Mouse (Mus musculus) MEL-GATA-1-ER (cell line): Measurements from ENCODE around the gene Map4k2.

Experiments
- DNase-seq: peaks from one replicate; pipeline ENCODE4 v3.0.0-alpha.2; 2012; ENCODE audit warnings: low read depth; ENCODE audit errors: extremely low read depth

Gene Map4k2

DNA sequence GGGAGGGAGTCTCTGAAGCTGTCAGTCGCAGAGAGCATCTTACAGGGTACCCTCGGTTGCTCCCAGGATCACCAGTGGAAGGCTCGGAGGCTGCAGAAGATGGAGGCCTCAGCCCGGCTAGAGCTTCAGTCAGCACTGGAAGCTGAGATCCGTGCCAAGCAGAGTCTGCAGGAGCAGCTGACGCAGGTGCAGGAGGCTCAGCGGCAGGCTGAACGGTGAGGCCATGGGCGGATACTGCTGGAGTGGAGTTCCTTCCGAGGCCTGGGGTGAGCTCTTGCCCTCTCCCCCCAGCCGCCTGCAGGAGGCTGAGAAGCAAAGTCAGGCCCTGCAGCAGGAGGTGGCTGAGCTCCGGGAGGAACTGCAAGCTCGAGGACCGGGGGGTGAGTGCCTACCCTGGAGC lies 25.4 kb upstream of the Map4k2 start:
- no peak for DNase-seq

DNA sequence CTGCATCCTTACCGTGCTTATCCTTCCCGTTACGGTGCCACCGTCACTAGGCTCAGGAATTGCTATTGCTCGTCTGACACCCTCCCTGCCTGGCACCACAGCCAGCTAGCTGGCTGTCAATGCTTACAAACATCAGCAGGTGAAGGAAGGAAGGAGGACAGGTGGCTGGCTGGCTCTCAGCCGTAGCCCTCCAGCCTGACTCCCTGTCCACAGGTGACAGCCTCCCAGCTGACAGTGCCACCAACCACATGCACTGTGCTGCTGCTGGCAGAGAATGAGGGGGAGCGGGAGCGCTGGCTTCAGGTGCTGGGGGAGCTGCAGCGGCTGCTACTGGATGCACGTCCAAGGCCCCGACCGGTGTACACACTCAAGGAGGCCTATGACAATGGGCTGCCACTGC lies 22.8 kb upstream of the Map4k2 start:
- no peak for DNase-seq

DNA sequence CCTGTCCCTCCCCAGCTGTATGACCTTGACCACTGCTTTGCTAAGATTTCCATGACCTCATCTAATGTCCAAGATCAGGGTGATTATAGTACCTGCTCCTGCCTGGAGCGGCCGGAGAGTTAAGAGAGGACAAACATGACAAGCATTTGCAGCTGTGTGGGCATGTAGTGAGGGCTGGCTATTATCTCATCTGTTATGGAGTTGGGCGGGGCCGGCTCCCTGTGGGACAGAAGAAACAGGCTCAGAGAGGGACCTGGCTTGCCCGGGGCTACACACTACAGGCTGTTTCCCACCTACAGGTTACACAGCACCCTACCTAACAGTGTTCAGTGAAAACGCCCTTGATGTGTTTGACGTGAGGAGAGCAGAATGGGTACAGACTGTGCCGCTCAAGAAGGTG lies 19.6 kb upstream of the Map4k2 start:
- no peak for DNase-seq

DNA sequence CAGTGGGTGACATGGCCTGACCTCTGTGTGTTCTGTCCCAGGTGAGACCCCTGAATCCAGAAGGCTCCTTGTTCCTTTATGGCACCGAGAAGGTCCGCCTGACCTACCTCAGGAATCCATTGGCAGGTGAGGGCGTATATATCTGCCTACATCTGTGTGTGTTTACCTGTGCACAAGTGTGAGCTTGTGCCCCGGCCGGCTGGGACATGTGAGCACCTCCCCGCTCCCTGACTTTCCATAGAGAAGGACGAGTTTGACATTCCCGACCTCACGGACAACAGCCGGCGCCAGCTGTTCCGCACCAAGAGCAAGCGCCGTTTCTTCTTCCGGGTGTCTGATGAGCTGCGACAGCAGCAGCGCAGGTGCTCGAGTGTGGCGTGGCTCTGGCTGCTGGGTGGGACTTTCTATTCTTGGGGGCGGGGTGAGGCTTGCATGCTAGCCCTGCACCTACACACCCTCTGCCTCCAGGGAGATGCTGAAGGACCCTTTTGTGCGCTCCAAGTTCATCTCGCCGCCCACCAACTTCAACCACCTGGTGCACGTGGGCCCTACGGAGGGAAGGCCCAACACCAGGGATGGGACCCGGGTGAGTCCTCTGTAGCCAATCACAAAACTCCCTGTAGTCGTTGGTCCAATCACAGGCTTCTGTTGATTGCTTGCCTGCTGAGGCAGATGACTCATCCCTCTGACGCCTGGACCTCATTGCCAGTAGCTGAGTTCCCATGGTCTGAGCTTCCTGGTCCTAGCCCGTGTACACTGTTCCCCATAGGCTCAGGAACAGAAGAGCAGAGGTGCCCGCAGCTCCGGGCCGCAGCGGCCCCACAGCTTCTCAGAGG lies 18.9 kb upstream of the Map4k2 start:
- no peak for DNase-seq

DNA sequence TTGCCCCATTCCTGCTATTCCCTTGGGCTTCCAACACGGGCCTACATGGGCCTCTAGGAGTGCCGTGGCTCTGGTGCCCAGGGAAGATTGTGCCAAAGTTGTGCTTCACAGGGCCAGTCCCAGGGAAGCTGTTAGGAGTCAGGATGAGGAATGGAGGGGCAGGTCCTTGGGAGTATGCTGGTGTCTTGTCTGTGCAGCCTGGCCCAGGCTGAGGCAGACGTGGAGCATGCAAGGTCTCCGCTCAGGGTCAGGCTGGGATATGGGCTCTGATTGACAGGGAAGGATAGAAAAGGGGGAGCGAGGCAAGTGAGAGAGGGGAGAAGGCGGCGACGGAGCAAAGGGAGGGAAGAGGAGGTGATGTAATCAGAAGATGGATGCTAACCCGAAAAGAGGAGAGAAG lies 16.2 kb upstream of the Map4k2 start:
- DNase-seq, result no peak

DNA sequence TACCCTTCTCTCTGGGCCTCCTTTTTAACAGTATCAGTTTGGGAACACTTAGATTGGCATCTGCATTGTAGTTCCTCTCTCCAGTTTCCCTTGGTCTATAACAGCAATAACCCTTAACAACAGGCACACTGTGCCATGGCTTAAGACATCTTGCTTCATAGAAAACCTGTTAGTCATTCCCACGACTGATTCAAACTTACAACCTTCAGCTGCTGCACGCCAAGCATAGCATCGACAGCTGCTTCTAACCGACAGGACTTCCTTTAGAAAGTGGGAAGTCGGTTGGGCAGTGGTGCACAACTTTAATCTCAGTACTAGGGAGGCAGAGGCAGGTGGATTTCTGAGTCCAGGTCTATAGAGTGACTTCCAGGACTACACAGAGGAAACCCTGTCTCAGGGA lies 9.8 kb upstream of the Map4k2 start:
- no peak for DNase-seq

DNA sequence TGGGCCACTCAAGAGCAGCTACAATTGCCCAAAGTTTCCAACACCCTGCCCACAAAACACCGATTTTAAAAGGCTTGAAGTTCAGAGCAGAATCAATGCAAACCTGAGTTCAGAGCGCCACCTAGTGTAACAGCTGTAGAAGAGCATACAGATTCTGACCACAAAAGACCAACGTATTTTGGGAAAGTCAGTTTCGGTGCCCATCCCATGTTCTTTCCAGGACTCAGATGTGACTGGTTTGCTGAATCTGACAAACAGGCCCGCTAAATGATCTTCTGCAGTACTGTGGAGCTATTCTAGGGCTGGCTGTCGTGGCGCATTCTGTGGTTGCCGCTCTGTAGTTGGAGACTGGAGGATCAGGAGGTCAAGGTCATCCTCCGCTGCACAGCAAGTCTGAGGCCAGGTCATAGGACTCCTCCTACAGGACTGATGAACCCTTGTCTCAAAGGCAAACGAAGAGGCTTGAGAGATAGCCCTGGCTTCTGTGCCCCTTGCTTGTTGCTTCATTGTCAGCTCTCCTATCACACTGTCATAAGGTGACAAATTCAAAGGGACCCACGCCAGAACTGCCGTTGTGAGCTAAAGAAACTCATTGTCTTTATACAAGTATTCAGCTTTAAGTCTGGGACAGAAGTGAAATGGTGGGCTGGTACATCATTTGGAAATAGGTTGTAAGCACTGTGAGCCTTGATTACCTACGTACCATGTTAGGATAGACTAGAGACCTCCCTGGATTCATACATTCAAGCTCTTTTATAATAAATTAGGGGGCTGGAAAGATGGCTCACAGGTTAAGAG lies 9.0 kb upstream of the Map4k2 start:
- DNase-seq, result no peak

DNA sequence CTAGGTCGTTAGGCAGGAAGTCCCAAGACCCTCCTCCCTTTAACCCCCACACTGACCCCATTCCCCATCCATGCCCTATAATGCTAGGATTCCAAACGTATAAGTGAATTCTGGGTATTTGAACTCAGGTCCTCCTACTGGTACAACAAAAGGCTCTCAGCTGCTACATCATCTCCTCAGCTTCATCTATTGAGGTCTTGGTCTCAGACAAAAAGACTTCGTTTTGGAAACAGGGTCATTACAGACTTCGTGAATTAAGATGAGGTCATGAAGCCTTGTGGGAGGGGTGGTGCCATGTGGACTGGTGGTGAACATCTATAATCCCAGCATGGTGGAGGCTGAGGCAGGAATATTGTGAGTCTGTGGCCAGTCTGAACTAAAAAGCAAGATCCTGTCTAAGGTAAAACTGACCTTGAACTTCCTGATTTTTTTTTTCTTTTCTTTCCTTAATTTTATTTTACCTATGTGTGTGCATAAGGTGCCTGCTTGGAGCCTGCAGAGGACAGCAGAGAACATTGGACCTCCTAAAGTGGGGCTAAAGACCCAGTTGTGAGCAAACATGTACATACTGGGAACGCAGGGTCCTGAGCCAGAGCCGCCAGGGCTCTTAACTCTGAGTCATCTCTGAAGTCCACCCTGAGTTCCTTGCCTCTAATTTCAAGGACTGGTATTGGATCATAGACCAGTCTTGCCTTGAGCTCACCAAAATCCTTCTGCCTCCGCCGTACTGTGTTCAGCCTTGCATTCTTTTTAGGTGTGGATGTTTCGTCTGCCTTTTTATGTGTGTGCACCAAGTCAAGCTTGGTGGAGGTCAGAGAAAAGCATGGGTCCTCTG lies 7.0 kb upstream of the Map4k2 start:
- no peak for DNase-seq

DNA sequence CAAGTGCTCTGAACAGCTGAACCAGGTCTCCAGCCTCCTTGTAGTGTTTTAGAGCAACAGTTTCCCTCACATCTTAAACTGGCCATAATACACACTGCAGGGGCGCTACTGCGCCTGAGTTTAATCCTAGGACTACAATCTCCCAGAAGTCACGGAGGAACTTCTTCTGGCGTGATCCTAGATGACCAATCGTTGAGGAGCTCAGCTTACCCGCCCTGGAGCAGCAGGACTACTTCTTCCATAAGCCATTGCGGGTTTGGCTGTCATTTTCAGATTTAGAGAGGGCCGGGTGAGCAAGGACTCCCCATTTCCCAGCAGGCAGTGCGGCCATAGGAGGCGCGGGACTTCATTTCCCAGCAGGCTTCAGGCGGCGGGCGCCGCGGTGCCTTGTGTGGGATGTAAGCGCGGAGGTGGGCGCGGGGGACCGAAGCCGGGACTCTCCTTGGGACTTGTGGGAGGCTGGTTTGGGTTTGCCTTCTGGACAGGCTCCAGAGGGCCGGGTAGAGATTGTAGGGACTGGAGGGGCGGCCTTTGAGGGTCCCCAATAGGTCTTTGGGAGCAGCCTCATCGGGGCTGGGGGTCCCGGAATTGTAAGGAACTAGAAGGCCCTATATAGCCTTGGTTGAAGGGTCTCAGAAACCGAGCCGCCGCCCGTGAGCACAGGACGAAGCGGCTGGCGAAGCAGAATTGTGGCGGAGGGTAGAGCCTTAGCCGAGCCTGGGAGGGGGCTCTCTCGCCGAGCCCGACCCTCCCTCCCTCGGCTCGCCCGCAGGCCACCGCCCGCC lies 6.1 kb upstream of the Map4k2 start, which contains the start of gene Men1:
Gene Men1, plus strand, starts transcription at position 307 of the 785 bp plus-strand sequence.
- peak; percentile 97 for DNase-seq

DNA sequence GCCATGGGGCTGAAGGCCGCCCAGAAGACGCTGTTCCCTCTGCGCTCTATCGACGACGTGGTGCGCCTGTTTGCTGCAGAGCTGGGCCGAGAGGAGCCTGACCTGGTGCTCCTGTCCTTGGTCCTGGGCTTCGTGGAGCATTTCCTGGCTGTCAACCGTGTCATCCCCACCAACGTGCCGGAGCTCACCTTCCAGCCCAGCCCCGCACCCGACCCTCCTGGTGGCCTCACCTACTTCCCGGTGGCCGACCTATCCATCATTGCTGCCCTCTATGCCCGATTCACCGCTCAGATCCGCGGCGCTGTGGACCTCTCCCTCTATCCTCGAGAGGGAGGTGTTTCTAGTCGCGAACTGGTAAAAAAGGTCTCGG lies 5.5 kb upstream of the Map4k2 start:
- no peak for DNase-seq

DNA sequence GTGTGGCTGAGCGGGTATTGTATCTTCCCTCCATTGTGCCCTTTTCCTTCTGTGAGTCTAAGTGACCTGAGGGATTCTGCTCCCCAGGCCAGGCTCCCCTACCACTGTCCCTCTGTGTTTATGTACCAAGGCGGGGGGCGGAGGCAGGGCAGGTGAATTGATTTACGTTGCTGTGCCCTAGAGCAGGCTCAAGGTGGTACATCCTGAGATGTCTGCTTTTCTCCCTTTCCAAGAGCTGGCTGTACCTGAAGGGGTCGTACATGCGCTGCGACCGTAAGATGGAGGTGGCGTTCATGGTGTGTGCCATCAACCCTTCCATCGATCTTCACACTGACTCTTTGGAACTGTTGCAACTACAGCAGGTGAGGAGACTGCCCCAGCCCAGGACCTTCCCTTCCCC lies 4.0 kb upstream of the Map4k2 start:
- no peak for DNase-seq

DNA sequence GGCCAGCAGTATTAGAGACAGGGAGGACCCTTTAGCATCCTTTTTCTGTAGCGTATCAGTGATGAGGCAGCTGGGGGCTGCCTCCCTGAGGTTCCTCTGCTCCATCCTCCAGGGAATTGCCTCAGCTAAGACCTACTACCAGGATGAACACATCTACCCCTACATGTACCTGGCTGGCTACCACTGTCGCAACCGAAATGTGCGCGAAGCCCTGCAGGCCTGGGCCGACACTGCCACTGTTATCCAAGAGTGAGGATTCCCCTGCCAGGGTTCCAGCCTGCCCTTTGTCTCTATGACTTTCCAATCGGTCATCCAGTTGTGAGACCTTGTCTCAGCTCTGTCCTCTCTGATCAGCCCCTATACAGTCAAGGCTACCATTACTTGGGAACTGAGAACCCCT lies 2.8 kb upstream of the Map4k2 start:
- DNase-seq, result no peak

DNA sequence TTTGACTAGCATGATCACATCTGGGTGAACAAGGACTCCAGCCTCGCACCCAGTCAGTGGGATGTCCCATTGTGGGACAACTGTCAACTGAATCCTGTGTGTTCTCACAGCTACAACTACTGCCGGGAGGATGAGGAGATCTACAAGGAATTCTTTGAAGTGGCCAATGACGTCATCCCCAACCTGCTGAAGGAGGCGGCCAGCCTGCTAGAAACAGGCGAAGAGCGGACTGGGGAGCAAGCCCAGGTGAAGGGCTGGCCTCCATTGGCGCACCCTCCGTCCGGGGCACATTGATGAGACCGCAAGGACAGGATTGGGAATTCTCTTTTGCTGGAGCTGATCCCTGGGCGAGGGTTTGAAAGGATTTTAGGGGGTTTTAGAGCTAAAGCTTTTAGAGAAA lies 2.2 kb upstream of the Map4k2 start:
- DNase-seq, result no peak

DNA sequence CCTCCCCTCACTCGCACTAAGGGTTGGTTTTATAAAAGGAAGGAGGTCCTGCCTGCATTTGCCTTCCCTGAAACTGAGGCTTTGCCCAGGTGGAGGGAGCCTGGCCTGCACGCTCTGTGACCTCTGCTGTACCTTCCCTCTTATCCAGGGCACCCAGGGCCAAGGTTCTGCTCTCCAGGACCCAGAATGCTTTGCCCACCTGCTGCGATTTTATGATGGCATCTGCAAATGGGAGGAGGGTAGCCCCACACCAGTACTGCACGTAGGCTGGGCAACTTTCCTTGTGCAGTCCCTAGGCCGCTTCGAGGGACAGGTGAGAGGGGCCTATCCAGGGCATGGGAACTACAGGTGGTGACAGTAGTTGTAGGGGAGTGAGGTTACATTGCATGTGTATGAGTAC lies 1.7 kb upstream of the Map4k2 start:
- no peak for DNase-seq

DNA sequence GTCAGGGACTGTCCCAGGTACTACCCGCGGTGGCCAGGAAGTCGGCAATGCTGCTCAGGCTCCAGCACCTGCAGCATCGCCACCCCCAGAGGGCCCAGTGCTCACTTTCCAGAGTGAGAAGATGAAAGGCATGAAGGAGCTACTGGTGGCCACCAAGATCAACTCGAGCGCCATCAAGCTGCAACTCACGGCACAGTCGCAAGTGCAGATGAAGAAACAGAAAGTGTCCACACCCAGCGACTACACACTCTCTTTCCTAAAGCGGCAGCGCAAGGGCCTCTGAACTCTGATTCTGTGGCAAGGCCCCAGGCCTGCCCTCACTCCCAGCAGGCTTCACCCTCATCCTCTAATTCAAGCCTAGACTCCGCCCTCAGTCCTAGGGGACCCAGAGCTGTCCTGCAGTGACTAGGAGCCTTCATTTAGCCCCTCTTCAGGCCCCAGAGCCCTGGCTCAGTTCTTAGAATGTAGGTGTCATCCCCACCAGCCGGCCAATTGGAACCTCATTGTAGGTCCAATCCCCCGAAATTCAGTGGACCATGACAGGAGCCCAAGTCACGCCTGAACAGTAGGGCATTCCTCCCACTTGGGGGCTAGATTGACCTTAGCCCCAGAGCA lies 938 bp upstream of the Map4k2 start:
- DNase-seq, result no peak

DNA sequence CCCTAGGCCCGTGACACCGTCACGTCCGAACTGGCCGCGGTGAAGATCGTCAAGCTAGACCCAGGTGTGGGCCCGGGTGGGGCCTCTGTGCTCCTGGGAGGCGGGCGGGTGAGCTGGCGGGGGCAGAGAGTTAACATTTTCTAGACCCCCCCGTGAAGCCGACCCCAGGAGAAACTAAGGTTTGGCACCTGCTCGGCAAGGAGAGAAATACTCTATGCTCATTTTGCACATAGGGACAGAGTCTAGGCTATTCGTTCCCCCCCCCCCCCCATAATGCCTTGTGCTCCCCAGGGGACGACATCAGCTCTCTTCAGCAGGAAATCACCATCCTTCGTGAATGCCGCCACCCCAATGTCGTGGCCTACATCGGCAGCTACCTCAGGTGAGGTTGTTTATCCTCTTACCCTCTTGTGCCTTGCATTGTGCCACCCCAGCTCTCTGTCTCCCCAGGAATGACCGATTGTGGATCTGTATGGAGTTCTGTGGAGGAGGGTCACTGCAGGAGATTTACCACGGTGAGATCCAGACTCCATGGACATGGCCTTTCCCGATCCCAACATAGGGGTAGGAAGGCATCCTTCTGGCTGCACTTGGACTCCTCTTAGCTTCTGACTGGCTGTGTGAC lies 630 bp downstream of the Map4k2 start:
- no peak for DNase-seq

DNA sequence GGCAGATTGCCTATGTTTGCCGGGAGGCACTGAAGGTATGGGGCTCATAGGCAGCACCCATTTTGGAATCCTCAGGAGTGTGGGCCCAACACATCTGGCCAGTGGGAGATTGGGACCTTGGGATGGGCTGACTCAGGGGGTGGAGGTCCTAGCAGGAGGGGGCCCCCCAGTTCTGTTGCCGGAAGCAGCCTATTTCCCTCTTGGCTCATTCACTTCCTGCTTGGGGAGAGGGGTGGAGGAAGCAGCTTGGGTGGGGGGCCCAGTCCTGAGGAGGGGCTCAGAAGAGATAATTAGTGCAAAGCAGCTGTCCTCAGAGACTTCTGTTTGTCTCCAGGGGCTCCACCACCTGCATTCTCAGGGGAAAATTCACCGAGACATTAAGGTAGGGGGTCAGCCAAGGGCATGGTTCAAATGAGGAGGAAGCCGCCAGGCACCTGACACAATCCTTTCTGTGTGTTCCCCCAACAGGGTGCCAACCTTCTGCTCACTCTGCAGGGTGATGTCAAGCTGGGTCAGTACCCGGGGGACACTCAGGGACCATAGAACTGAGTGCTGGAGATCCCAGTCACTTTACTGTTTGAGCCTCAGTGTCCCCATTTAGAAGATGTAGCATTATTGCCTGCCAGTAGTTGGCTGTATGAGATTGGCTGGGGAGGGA lies 1.5 kb downstream of the Map4k2 start:
- DNase-seq, result no peak

DNA sequence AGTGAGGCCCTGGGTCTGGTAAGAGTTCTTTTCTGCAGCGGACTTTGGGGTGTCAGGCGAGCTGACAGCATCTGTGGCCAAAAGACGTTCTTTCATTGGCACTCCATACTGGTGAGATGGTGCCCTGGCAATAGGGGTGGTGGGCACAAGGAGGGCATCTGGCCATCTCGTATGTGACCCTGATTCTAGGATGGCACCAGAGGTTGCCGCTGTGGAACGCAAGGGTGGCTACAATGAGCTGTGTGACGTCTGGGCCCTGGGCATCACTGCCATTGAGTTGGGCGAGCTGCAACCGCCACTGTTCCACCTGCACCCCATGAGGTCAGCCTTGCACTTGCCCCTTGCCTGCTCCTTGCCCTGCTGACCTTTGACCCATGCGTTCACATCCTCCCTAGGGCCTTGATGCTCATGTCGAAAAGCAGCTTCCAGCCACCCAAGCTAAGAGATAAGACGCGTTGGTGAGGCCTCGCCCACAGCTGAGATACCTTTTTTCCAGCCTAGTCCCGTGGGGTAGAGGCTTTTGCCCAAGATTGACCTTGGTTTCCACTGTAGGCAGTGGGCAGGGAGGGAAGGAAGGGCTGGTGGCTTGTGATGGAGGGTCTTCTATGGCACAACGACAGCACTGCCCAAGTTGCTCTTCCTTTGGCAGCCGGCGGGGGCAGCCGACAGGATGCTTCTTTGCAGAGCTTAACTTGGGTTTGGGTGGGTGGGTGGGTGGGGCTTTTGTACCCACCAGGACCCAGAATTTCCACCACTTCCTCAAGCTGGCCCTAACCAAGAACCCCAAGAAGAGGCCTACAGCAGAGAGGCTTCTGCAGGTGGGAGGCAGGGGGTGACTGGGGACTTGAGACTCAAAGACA lies 2.4 kb downstream of the Map4k2 start:
- DNase-seq, result no peak

DNA sequence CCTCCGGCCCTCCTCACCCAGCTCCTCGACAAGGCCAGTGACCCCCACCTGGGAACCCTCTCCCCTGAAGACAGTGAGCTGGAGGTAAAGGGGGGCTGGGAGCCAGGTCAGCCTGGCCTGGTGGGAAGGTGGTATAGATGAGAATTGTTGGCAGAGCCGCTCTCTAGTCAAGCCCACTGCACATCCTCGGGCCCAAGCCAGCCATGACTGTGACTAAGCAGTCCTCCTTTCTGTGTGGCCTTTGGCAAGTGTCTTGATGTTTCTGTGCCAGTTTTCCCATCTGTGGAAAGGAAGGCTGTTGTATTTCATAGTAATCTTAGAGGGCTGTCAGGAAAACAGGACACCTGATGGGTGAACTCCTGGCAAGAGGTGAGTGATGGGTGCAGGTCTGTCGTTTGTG lies 3.1 kb downstream of the Map4k2 start:
- DNase-seq, result no peak
